10 mouse cellular contexts compared by ENCODE assay signal in genomic region chr17:88507376-88507775, GRCm38 (mm10). TPM values are rescaled to one million over a fixed set of nuclear protein-coding genes. Genes with fewer than 3 reads are reported as not detected.
A peak's percentile ranks its signal among the peaks of the same experiment; 100 is the strongest.
DNase-seq lines count a peak whose midpoint lies in the region.
"Had no signal": no experiment of that assay in that cellular context is flagged by ENCODE, and none has a peak within 500 bp of the region (broad histone marks: within the 10 kb centered on the region; RNA-seq: fewer than 3 reads in every experiment).

No protein-coding gene starts in this region.

- DNase-seq in kidney, postnatal 14 days, result peak; percentile 36
- DNase-seq in kidney, adult 11 months, result no peak
- peak; percentile 90 for DNase-seq in cerebellum, adult 11 months
- peak; percentile 97 for DNase-seq in cerebellum, adult 9-10 months
- DNase-seq in lung, postnatal 14 days, result peak; percentile 51
- DNase-seq in testis, postnatal 14 days (ENCODE audit: low spot score), result no peak
- no peak for DNase-seq in gastrocnemius, postnatal 10 days
- DNase-seq: embryo, embryonic 11 days; heart, postnatal 4 days; right cerebral cortex, postnatal 4 days had no signal

RNA-seq across cellular contexts. Expression of gene Ppp1r21, which starts 22.5 kb away (rescaled TPM):
- 10 to 100 TPM in 1 of 2 experiments, 1 to 10 TPM in 1; 9.4 to 15.6 TPM for total RNA-seq in gastrocnemius, postnatal 10 days (2021)

Comparison
In these comparisons a context has a peak if more than half of its experiments do, and no peak if none do; other contexts are left out.
1. DNase-seq: peak in kidney, postnatal 14 days (single experiment), cerebellum, adult 11 months (single experiment), cerebellum, adult 9-10 months (single experiment) and lung, postnatal 14 days (single experiment); none in kidney, adult 11 months (single experiment), testis, postnatal 14 days (single experiment) and gastrocnemius, postnatal 10 days (single experiment).